Mouse (Mus musculus) liver, embryonic 14.5 days (tissue): Measurements from ENCODE around the gene Nav2. TPM values are rescaled to one million over a fixed set of nuclear protein-coding genes. Genes with fewer than 3 reads are reported as not detected.

Experiments
- ATAC-seq: fragments of 200-750 bp; cut with Nextera tagmentation; 2 replicates; pipeline ENCODE4 v1.8.0; 2017; ENCODE audit warnings: moderate number of reproducible peaks, mild to moderate bottlenecking, moderate library complexity; ENCODE audit not compliant: insufficient read depth
- DNase-seq, 3 experiments: peaks; one replicate each; pipeline ENCODE4 v3.0.0-alpha.2; 2012 to 2013; ENCODE audit warnings: low read depth in 3 of 3, low spot score in 3 of 3
- H3K27ac ChIP-seq: fragments of 300-500 bp; sonication (generic); 2 replicates; pipeline ENCODE4 v1.5.1; 2014; ENCODE audit warnings: moderate library complexity, mild to moderate bottlenecking, control low read depth, inconsistent platforms
- H3K27me3 ChIP-seq: fragments of 300-500 bp; sonication (generic); 2 replicates; pipeline ENCODE4 v1.6.1; 2014; ENCODE audit warnings: mild to moderate bottlenecking, low read length, moderate library complexity; ENCODE audit not compliant: control insufficient read depth, insufficient read depth
- H3K36me3 ChIP-seq: fragments of 300-500 bp; sonication (generic); replicated peaks from 2 replicates; pipeline ENCODE4 v1.6.1; 2014; ENCODE audit warnings: low read depth; ENCODE audit not compliant: control insufficient read depth, insufficient read depth
- H3K4me1 ChIP-seq, 2 experiments: fragments of 200-500 bp in 1 of 2; fragments of 300-500 bp in 1 of 2; sonication (generic) in 1 of 2; replicated peaks; 2 replicates each; pipeline ENCODE4 v1.6.1; 2012 to 2014; ENCODE audit warnings: antibody characterized with exemption in 1 of 2, inconsistent platforms in 1 of 2, low read length in 1 of 2; ENCODE audit not compliant: control insufficient read depth in 2 of 2, insufficient read depth in 2 of 2
- H3K4me2 ChIP-seq: fragments of 300-500 bp; sonication (generic); 2 replicates; pipeline ENCODE4 v1.6.1; 2014; ENCODE audit warnings: low read depth, mild to moderate bottlenecking, control low read depth, moderate library complexity
- H3K4me3 ChIP-seq, 2 experiments: fragments of 200-500 bp in 1 of 2; fragments of 300-500 bp in 1 of 2; sonication (generic) in 1 of 2; 2 replicates each; pipeline ENCODE4 v1.5.1; 2012 to 2014; ENCODE audit warnings: low read depth in 2 of 2, low read length in 2 of 2, mild to moderate bottlenecking in 2 of 2, control low read depth in 1 of 2, inconsistent platforms in 1 of 2, moderate library complexity in 1 of 2; ENCODE audit not compliant: insufficient read depth in 1 of 2
- H3K9ac ChIP-seq: fragments of 300-500 bp; sonication (generic); replicated peaks from 2 replicates; pipeline ENCODE4 v1.6.1; 2014; ENCODE audit warnings: mild to moderate bottlenecking, control low read depth, moderate library complexity
- H3K9me3 ChIP-seq: fragments of 300-500 bp; sonication (generic); 2 replicates; pipeline ENCODE4 v1.6.1; 2016; ENCODE audit warnings: low read length, mixed read lengths; ENCODE audit not compliant: control insufficient read depth
- CTCF ChIP-seq: IDR thresholded peaks from 2 replicates; pipeline ENCODE4 v1.5.1; 2016; ENCODE audit warnings: antibody characterized with exemption, low read depth, control low read depth
- EP300 ChIP-seq: IDR thresholded peaks from 2 replicates; pipeline ENCODE4 v1.6.1; 2016; ENCODE audit warnings: antibody characterized with exemption, low read depth
- WGBS: fragments of 180-500 bp; shearing (Covaris S2); extraction: QIAGEN DNeasy Blood & Tissue Kit; methylation state at CpG from one replicate; pipeline ENCODE4 v1.1.7; 2014; ENCODE audit not compliant: insufficient replicate concordance; 5-methylcytosine and 5-hydroxymethylcytosine counted together
- polyA plus RNA-seq, 2 experiments: library from polyadenylated mRNA; depleted of rRNA in 1 of 2; stranded (reverse) in 1 of 2; unstranded in 1 of 2; fragments of >200 nt; fragmentation: Nextera tagmentation in 1 of 2; extraction: Ambion mirVana in 1 of 2; gene quantifications; 2 replicates each; pipeline versions ENCODE4 v1.2.1 to v1.2.3; 2012 to 2014

Gene Nav2
- polyA plus RNA-seq, 2 experiments = 1.5 to 1.6 TPM

GRCm38 (mm10) chr7:49324575-49324974 is 416.1 kb downstream of the Nav2 start:
- H3K9me3 ChIP-seq = no peaks in the 10 kb centered on the region
- no peak for ATAC-seq
- H3K4me2 ChIP-seq = no peak overlapping the region
- TF ChIP-seq EP300 = no peak
- TF ChIP-seq CTCF = peak; percentile 53
- H3K4me3 ChIP-seq = no peak overlapping the region
- H3K27ac ChIP-seq = no peak overlapping the region
- H3K27me3 ChIP-seq = no peaks in the 10 kb centered on the region
- no peak overlapping the region for H3K9ac ChIP-seq
- WGBS = 73% methylated on average over 2 of the region's 2 CpGs
- no peak for DNase-seq
- no peaks in the 10 kb centered on the region; the same call in 1 of the 2 replicates for H3K36me3 ChIP-seq
- peaks cover 53 to 57% of the 10 kb centered on the region in 2 experiments for H3K4me1 ChIP-seq

- H3K4me2 ChIP-seq = peak overlapping the region; percentile 13
- H3K27me3 ChIP-seq = no peaks in the 10 kb centered on the region
- TF ChIP-seq EP300 (no peak), CTCF (no peak)
- WGBS = 45% methylated on average over 5 of the region's 5 CpGs
- no peak overlapping the region for H3K4me3 ChIP-seq
- no peaks in the 10 kb centered on the region for H3K9me3 ChIP-seq
- H3K36me3 ChIP-seq = no peaks in the 10 kb centered on the region; the same call in 1 of the 2 replicates
- H3K4me1 ChIP-seq = peaks cover 38 to 43% of the 10 kb centered on the region in 2 experiments
- no peak overlapping the region; the same call in 1 of the 2 replicates for H3K9ac ChIP-seq
- ATAC-seq = no peak
- no peak for DNase-seq
- peak overlapping the region; percentile 57 for H3K27ac ChIP-seq
These were observed 417.7 kb downstream of the Nav2 start for GRCm38 (mm10) chr7:49326136-49326722.

GRCm38 (mm10) chr7:49326967-49327742 is 418.6 kb downstream of the Nav2 start:
- Histone ChIP-seq H3K4me3 (no peak overlapping the region), H3K9ac (peak overlapping the region; percentile 19; the same call in 1 of the 2 replicates), H3K27ac (peak overlapping the region; percentile 57), H3K4me2 (peak overlapping the region; percentile 13), H3K4me1 (peaks cover 29 to 37% of the 10 kb centered on the region in 2 experiments), H3K36me3 (no peaks in the 10 kb centered on the region; the same call in 1 of the 2 replicates), H3K9me3 (no peaks in the 10 kb centered on the region), H3K27me3 (no peaks in the 10 kb centered on the region)
- peak in 2 of 3 experiments; percentile 37 to 40 for DNase-seq
- peak; percentile 80 for ATAC-seq
- WGBS = 34% methylated on average over 9 of the region's 9 CpGs
- TF ChIP-seq EP300 (peak; percentile 54; the same call in 1 of the 2 replicates), CTCF (no peak)

GRCm38 (mm10) chr7:49330181-49330580 is 421.7 kb downstream of the Nav2 start:
- 64% methylated on average over 4 of the region's 4 CpGs for WGBS
- Histone ChIP-seq H3K4me2 (no peak overlapping the region), H3K9me3 (no peaks in the 10 kb centered on the region), H3K27ac (no peak overlapping the region), H3K9ac (no peak overlapping the region), H3K36me3 (no peaks in the 10 kb centered on the region), H3K4me3 (no peak overlapping the region), H3K27me3 (no peaks in the 10 kb centered on the region), H3K4me1 (peaks cover 18 to 25% of the 10 kb centered on the region in 2 experiments)
- no peak for ATAC-seq
- DNase-seq = no peak
- TF ChIP-seq EP300 = no peak

GRCm38 (mm10) chr7:49331939-49332338 is 423.4 kb downstream of the Nav2 start:
- H3K9ac ChIP-seq = no peak overlapping the region
- H3K36me3 ChIP-seq = no peaks in the 10 kb centered on the region
- DNase-seq (no peak), ATAC-seq (no peak)
- TF ChIP-seq EP300 = no peak
- no peak for TF ChIP-seq CTCF
- H3K4me1 ChIP-seq = peaks cover 8 to 14% of the 10 kb centered on the region in 2 experiments
- H3K4me3 ChIP-seq = no peak overlapping the region
- no peak overlapping the region for H3K4me2 ChIP-seq
- H3K27ac ChIP-seq = no peak overlapping the region
- no peaks in the 10 kb centered on the region for H3K9me3 ChIP-seq
- 56% methylated on average over 4 of the region's 4 CpGs for WGBS
- H3K27me3 ChIP-seq = no peaks in the 10 kb centered on the region
